Mouse (Mus musculus) lung, postnatal 10 days (tissue): Measurements from ENCODE around the gene Msi2.
A peak's percentile ranks its signal among the peaks of the same experiment; 100 is the strongest.

Experiments
- DNase-seq: peaks from one replicate; pipeline ENCODE4 v3.0.0; 2021

Msi2 gene

GRCm38 (mm10) chr11:88718050-88718765 is at the start of gene Msi2:
Msi2 (minus strand) TSS chr11:88718513.
- DNase-seq: peak; percentile 94

DNA sequence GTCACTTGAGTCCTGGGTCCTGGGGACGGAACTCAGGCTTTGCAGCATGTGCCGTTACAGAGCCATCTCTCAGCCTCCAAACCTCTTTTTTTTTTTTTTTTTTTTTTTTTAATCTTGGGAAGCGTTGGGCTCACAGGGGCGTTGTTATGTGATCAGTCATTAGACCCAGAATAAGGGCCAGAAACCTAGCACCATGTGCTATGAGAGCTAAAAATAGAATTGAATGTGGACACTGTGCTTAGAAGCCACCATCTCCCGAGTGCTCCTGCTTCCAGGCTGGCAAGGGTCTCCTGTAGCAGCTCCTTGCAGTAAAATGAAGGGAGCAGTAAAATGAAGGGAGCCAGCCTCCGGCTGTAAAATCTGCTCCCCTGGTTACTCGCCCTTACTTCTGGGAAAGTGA is 47.3 kb upstream of the Msi2 start:
- DNase-seq: no peak

DNA sequence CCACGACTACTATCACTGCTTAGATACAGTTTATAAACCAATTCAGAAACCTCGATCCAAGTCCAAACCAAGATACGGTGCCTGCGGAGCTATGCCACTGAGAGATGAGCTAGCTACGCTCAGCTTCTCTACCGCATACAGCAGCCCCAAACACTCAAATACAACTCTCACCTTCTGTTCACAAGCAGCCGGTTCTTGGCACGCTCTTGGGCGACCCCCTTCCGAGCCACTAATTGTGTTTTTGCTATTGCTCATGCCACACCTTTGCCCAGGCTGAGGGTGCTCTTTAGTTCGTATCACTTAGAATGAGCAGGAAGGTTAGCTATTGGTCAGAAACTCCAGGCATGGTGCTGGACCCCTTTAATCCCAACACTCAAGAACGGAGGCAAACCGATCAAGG is 45.1 kb upstream of the Msi2 start:
- no peak for DNase-seq

- DNase-seq: no peak
Observed at GRCm38 (mm10) chr11:88759501-88759900, 41.2 kb upstream of the Msi2 start.

DNA sequence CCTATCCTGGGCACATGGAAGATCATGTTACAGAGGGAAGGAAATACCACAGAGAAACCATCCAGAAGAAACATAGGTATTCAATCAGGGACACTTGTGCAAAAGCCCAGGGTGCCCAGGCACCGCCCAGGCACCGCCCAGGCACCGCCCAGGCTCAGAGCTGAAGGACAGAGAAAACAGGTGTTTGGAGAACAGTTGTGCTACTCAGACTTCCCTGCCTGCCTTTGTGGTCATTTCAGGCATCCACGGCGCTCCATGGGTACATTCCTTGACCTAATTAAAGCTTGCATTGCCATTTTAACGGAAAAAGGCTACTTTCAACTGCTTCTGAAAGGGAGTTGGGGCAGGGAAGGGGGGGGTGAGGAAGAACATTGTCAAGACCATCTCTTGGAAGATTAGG is 40.1 kb upstream of the Msi2 start:
- no peak for DNase-seq

GRCm38 (mm10) chr11:88745306-88745705 is 27.0 kb upstream of the Msi2 start:
- DNase-seq: no peak

GRCm38 (mm10) chr11:88739574-88740295 is 21.4 kb upstream of the Msi2 start:
- DNase-seq: peak; percentile 66

GRCm38 (mm10) chr11:88729363-88729762 is 11.1 kb upstream of the Msi2 start:
- DNase-seq: no peak

- DNase-seq: peak; percentile 85
Observed at GRCm38 (mm10) chr11:88728508-88728890, 10.2 kb upstream of the Msi2 start.

DNA sequence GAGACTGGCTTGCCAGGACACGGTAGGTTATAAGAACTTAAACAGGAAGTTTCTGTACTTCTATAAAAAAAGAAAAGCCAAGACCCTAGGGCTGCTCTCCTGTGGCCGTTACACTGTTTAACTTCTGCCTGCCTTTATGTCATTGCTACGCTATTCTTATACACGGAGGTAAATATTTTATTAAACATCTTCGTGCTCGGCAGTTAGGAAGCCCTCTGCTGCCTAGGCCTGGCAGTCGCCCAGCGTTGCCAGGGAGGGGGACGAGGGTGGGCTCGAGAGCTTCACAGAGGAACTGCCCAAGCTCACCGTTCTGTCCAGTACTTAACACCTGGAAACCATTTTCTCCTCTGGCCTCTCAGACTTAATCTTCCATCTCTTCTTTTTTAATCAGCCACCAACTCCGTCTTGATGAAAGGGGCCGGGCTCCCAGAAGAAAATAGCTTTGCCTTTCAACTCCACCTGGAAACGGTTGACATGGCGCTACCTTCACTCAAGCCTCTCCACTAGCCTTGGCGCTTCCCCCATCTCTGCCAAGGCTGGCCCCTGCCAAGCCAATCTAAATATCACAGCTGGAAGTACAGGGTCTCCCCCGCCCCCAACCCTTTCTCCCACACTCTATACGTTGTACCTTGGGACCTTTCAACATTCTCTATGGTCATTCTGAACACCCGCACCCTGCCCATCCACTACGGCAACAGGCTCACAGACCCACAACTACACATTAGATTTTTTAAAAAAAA is 9.6 kb upstream of the Msi2 start:
- no peak for DNase-seq

GRCm38 (mm10) chr11:88721144-88721636 is 2.9 kb upstream of the Msi2 start:
- no peak for DNase-seq

DNA sequence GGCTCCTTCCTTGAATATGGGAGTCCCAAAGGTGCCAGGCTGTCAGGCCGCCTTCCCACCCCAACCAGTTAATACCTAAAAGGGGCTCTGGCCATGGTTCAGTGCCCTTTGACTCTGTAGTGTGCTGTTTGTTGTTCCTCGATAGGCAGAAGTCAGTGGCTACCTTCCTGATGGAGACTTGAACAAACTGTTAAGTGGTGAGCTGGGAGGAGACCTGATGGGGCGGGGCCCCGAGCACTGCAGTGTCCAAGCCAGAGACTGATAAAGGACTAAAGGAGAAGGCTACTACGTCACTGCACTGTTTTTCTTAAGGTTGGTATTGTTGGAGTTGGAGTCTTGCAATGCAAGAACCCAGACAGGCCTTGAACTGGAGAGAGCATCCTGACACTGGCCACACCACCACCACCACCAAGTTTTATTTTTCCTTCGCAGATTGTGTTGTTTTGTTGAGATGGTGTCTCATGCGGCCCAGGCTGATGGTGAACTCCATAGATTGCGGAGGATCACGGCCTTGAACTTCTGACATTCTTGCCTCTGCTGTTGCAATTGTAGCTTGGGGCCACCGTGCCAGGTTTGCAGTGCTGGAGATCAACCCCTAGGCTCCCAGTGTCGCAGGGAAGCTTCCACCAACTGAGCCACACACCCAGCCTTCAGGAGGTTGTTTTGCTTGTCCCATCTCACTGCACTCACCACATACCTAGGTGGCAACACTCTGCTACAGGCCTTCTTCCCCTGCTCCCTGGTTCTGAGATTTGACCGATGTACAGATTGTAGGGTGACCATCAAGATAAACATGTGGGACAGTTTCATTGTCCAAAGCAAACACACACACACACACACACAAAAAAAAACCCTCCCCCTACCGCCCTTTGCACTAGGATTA is 2.2 kb upstream of the Msi2 start:
- DNase-seq: no peak

GRCm38 (mm10) chr11:88719601-88720000 is 1.3 kb upstream of the Msi2 start:
- DNase-seq: no peak

GRCm38 (mm10) chr11:88718766-88719595 is 668 bp upstream of the Msi2 start:
- DNase-seq: no peak

GRCm38 (mm10) chr11:88717644-88718049 is 666 bp downstream of the Msi2 start:
- peak; percentile 33 for DNase-seq

GRCm38 (mm10) chr11:88717016-88717643 is 1.2 kb downstream of the Msi2 start:
- DNase-seq: no peak

- peak; percentile 39 for DNase-seq
Observed at GRCm38 (mm10) chr11:88716061-88716994, 2.0 kb downstream of the Msi2 start.

GRCm38 (mm10) chr11:88715299-88715698 is 3.0 kb downstream of the Msi2 start:
- no peak for DNase-seq

DNA sequence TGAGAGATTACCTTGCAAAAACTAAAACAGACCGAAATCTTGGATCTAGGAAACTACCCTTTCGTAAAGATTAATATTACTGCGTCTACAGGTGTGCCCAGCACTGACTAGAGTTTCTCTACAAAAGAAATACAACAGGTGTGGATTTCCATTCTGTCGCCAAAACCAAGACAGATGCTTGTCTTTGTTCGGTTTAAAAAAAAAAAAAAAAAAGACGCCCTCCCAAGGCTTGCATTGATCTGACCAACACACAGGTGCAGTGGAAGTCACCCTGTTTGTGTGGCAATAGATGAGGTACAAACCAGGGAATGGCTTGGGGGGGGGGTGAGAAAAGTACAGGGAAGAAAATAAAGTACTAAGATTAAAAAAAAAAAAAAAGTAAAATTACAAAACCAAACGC is 4.2 kb downstream of the Msi2 start:
- DNase-seq: no peak

DNA sequence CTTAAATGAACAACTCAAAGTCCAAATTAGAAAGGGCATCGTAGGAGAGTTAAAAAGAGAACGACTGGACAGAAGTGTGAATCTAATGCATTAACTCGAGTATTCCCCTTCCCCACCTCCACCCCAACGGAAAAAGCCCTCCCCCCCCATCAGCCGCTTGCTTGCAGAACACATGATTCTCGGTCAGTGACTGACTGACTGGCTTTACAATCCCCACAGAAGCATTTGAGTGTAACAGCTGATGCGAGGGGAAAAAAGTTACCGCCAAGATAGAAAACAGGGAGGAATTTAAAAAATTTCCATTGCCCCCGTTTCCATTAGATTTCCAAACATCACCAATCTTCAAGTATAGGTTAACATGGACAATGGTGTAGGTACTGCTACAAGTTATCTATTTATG is 4.8 kb downstream of the Msi2 start:
- DNase-seq: no peak
